Mouse (Mus musculus): ENCODE results near the gene Smim13.

- TF ChIP-seq CTCF (IDR thresholded peaks at IDR 0.05; ENCODE audit: low read depth, low read length) (no peak), POLR2A (IDR thresholded peaks at IDR 0.05; ENCODE audit: extremely low read depth, insufficient read depth, low read length) (no peak)
Observed at GRCm38 (mm10) chr13:41273927-41274650, 24.4 kb downstream of the Smim13 start, which contains the start of gene Gm17364.

Measured in liver, adult 2 months (tissue).